Mouse (Mus musculus) hindbrain, embryonic 12.5 days (tissue): Measurements from ENCODE around the gene Abtb2. TPM values are rescaled to one million over a fixed set of nuclear protein-coding genes. Genes with fewer than 3 reads are reported as not detected.

ENCODE experiments used
- ATAC-seq: fragments of 200-750 bp; cut with Nextera tagmentation; 2 replicates; pipeline ENCODE4 v1.8.0; 2017; ENCODE audit warnings: moderate TSS enrichment; ENCODE audit not compliant: low FRiP score
- H3K27ac ChIP-seq: fragments of 300-500 bp; sonication (generic); 2 replicates; pipeline ENCODE4 v1.5.1; 2016; ENCODE audit warnings: mild to moderate bottlenecking
- H3K27me3 ChIP-seq: fragments of 300-500 bp; sonication (generic); 2 replicates; pipeline ENCODE4 v1.6.1; 2016; ENCODE audit warnings: mild to moderate bottlenecking
- H3K36me3 ChIP-seq: fragments of 300-500 bp; sonication (generic); 2 replicates; pipeline ENCODE4 v1.6.1; 2016; ENCODE audit warnings: mild to moderate bottlenecking
- H3K4me1 ChIP-seq: fragments of 300-500 bp; sonication (generic); 2 replicates; pipeline ENCODE4 v1.6.1; 2016
- H3K4me2 ChIP-seq: fragments of 300-500 bp; sonication (generic); replicated peaks from 2 replicates; pipeline ENCODE4 v1.6.1; 2016; ENCODE audit warnings: mild to moderate bottlenecking
- H3K4me3 ChIP-seq: fragments of 300-500 bp; sonication (generic); 2 replicates; pipeline ENCODE4 v1.5.1; 2016; ENCODE audit warnings: mild to moderate bottlenecking
- H3K9ac ChIP-seq: fragments of 300-500 bp; sonication (generic); 2 replicates; pipeline ENCODE4 v1.6.1; 2016; ENCODE audit warnings: mild to moderate bottlenecking, moderate library complexity
- H3K9me3 ChIP-seq: fragments of 300-500 bp; sonication (generic); replicated peaks from 2 replicates; pipeline ENCODE4 v1.6.1; 2016; ENCODE audit warnings: mild to moderate bottlenecking
- WGBS: fragments of 180-500 bp; shearing (Covaris S2); methylation state at CpG from one replicate; pipeline ENCODE4 v1.1.7; 2016; 5-methylcytosine and 5-hydroxymethylcytosine counted together
- polyA plus RNA-seq: library from polyadenylated mRNA; unstranded; fragments of >200 nt; fragmentation: Nextera tagmentation; extraction: Ambion mirVana; gene quantifications from 2 replicates; pipeline ENCODE4 v1.2.1, GENCODE M21; 2016

The Abtb2 gene
- polyA plus RNA-seq, 1 experiment from 2014 or later = 27.3 TPM

- H3K9ac ChIP-seq = no peak overlapping the region
- WGBS = 91% methylated on average over 4 of the region's 4 CpGs
Measured at GRCm38 (mm10) chr2:103652121-103652520, 86.0 kb downstream of the Abtb2 start.

GRCm38 (mm10) chr2:103655037-103655436, 88.9 kb downstream of the Abtb2 start:
- H3K27me3 ChIP-seq = no peaks in the 10 kb centered on the region
- 96% methylated on average over 1 of the region's 1 CpGs for WGBS

More at GRCm38 (mm10) chr2:103652121-103652520, 86.0 kb downstream of the Abtb2 start:
- H3K27ac ChIP-seq = no peak overlapping the region
- no peak overlapping the region for H3K4me3 ChIP-seq
- H3K4me1 ChIP-seq = no peaks in the 10 kb centered on the region
- no peaks in the 10 kb centered on the region for H3K27me3 ChIP-seq
- H3K9me3 ChIP-seq = no peaks in the 10 kb centered on the region
- ATAC-seq = no peak
- H3K4me2 ChIP-seq = no peak overlapping the region
- H3K36me3 ChIP-seq = no peaks in the 10 kb centered on the region

GRCm38 (mm10) chr2:103656028-103656427, 89.9 kb downstream of the Abtb2 start:
- H3K9ac ChIP-seq = no peak overlapping the region
- no peak for ATAC-seq
- H3K4me1 ChIP-seq = peaks cover 17% of the 10 kb centered on the region
- no peaks in the 10 kb centered on the region for H3K36me3 ChIP-seq
- no peak overlapping the region for H3K4me3 ChIP-seq
- H3K27ac ChIP-seq = no peak overlapping the region
- H3K9me3 ChIP-seq = no peaks in the 10 kb centered on the region
- no peaks in the 10 kb centered on the region for H3K27me3 ChIP-seq
- H3K4me2 ChIP-seq = no peak overlapping the region

More at GRCm38 (mm10) chr2:103655037-103655436, 88.9 kb downstream of the Abtb2 start:
- H3K9me3 ChIP-seq = no peaks in the 10 kb centered on the region
- ATAC-seq = no peak
- H3K27ac ChIP-seq = no peak overlapping the region
- H3K4me1 ChIP-seq = peaks cover 8% of the 10 kb centered on the region
- H3K4me3 ChIP-seq = no peak overlapping the region
- no peak overlapping the region for H3K4me2 ChIP-seq
- no peaks in the 10 kb centered on the region for H3K36me3 ChIP-seq
- no peak overlapping the region for H3K9ac ChIP-seq

GRCm38 (mm10) chr2:103659167-103659566, 93.1 kb downstream of the Abtb2 start:
- Histone ChIP-seq H3K4me1 (peaks cover 26% of the 10 kb centered on the region), H3K4me3 (no peak overlapping the region), H3K27ac (peak overlapping the region; percentile 81; the same call in 1 of the 2 replicates), H3K27me3 (no peaks in the 10 kb centered on the region), H3K9me3 (no peaks in the 10 kb centered on the region), H3K4me2 (no peak overlapping the region), H3K36me3 (no peaks in the 10 kb centered on the region), H3K9ac (no peak overlapping the region)
- 85% methylated on average over 4 of the region's 4 CpGs for WGBS
- ATAC-seq = no peak

GRCm38 (mm10) chr2:103659648-103660556, 93.8 kb downstream of the Abtb2 start:
- H3K27me3 ChIP-seq = no peaks in the 10 kb centered on the region
- no peaks in the 10 kb centered on the region for H3K36me3 ChIP-seq
- ATAC-seq = peak; percentile 27; the same call in 1 of the 2 replicates

GRCm38 (mm10) chr2:103661696-103662095, 95.6 kb downstream of the Abtb2 start:
- no peak overlapping the region for H3K9ac ChIP-seq
- no peaks in the 10 kb centered on the region for H3K36me3 ChIP-seq
- no peaks in the 10 kb centered on the region for H3K9me3 ChIP-seq
- H3K27me3 ChIP-seq = no peaks in the 10 kb centered on the region
- WGBS = 53% methylated on average over 1 of the region's 1 CpGs
- H3K27ac ChIP-seq = 0 out of 2 replicates have a peak overlapping the region, but pooled peaks have one; percentile 45
- no peak overlapping the region for H3K4me3 ChIP-seq
- ATAC-seq = no peak
- peaks cover 26% of the 10 kb centered on the region for H3K4me1 ChIP-seq
- no peak overlapping the region for H3K4me2 ChIP-seq

More at GRCm38 (mm10) chr2:103659648-103660556, 93.8 kb downstream of the Abtb2 start:
- Histone ChIP-seq H3K9me3 (no peaks in the 10 kb centered on the region), H3K4me2 (no peak overlapping the region), H3K4me3 (no peak overlapping the region), H3K4me1 (peaks cover 26% of the 10 kb centered on the region), H3K27ac (peak overlapping the region; percentile 81), H3K9ac (no peak overlapping the region)
- WGBS = 60% methylated on average over 15 of the region's 15 CpGs

GRCm38 (mm10) chr2:103662121-103662520, 96.0 kb downstream of the Abtb2 start:
- WGBS = 72% methylated on average over 4 of the region's 4 CpGs
- Histone ChIP-seq H3K36me3 (no peaks in the 10 kb centered on the region), H3K4me3 (no peak overlapping the region), H3K27ac (no peak overlapping the region), H3K4me1 (peaks cover 26% of the 10 kb centered on the region), H3K4me2 (no peak overlapping the region), H3K27me3 (no peaks in the 10 kb centered on the region), H3K9me3 (no peaks in the 10 kb centered on the region), H3K9ac (no peak overlapping the region)
- no peak for ATAC-seq

GRCm38 (mm10) chr2:103664341-103664740, 98.2 kb downstream of the Abtb2 start:
- H3K36me3 ChIP-seq = no peaks in the 10 kb centered on the region
- H3K9ac ChIP-seq = no peak overlapping the region
- H3K27me3 ChIP-seq = no peaks in the 10 kb centered on the region
- H3K27ac ChIP-seq = no peak overlapping the region
- WGBS = 72% methylated on average over 6 of the region's 6 CpGs
- no peak overlapping the region for H3K4me3 ChIP-seq
- no peak for ATAC-seq
- no peaks in the 10 kb centered on the region for H3K9me3 ChIP-seq
- H3K4me2 ChIP-seq = no peak overlapping the region
- peaks cover 42% of the 10 kb centered on the region for H3K4me1 ChIP-seq

- Histone ChIP-seq H3K4me1 (peaks cover 31% of the 10 kb centered on the region), H3K27me3 (no peaks in the 10 kb centered on the region), H3K27ac (no peak overlapping the region), H3K4me3 (no peak overlapping the region), H3K9ac (no peak overlapping the region), H3K4me2 (no peak overlapping the region), H3K36me3 (no peaks in the 10 kb centered on the region), H3K9me3 (no peaks in the 10 kb centered on the region)
- WGBS = 64% methylated on average over 8 of the region's 8 CpGs
- ATAC-seq = peak; percentile 55
Measured at GRCm38 (mm10) chr2:103667962-103668815, 102.1 kb downstream of the Abtb2 start.

GRCm38 (mm10) chr2:103668939-103669338, 102.8 kb downstream of the Abtb2 start:
- no peak overlapping the region for H3K9ac ChIP-seq
- no peak overlapping the region for H3K27ac ChIP-seq
- no peak overlapping the region for H3K4me2 ChIP-seq
- no peak overlapping the region for H3K4me3 ChIP-seq
- ATAC-seq = no peak
- no peaks in the 10 kb centered on the region for H3K27me3 ChIP-seq
- no peaks in the 10 kb centered on the region for H3K36me3 ChIP-seq
- 80% methylated on average over 8 of the region's 8 CpGs for WGBS
- H3K9me3 ChIP-seq = no peaks in the 10 kb centered on the region
- H3K4me1 ChIP-seq = peaks cover 31% of the 10 kb centered on the region

- H3K4me2 ChIP-seq = no peak overlapping the region
- no peaks in the 10 kb centered on the region for H3K36me3 ChIP-seq
- no peaks in the 10 kb centered on the region for H3K27me3 ChIP-seq
- no peak overlapping the region for H3K27ac ChIP-seq
- H3K4me1 ChIP-seq = peaks cover 31% of the 10 kb centered on the region
- ATAC-seq = 0 out of 2 replicates have a peak, but pooled peaks have one; percentile 39
- no peak overlapping the region for H3K4me3 ChIP-seq
- WGBS = 74% methylated on average over 4 of the region's 4 CpGs
- H3K9me3 ChIP-seq = no peaks in the 10 kb centered on the region
- no peak overlapping the region for H3K9ac ChIP-seq
Measured at GRCm38 (mm10) chr2:103669561-103669960, 103.5 kb downstream of the Abtb2 start.

- WGBS = 58% methylated on average over 3 of the region's 3 CpGs
- Histone ChIP-seq H3K4me1 (peaks cover 31% of the 10 kb centered on the region), H3K4me2 (no peak overlapping the region), H3K9ac (no peak overlapping the region), H3K36me3 (no peaks in the 10 kb centered on the region), H3K9me3 (no peaks in the 10 kb centered on the region), H3K27ac (0 out of 2 replicates have a peak overlapping the region, but pooled peaks have one; percentile 26), H3K4me3 (no peak overlapping the region), H3K27me3 (no peaks in the 10 kb centered on the region)
- peak; percentile 60 for ATAC-seq
Measured at GRCm38 (mm10) chr2:103670276-103670680, 104.2 kb downstream of the Abtb2 start.
